8 mouse cellular contexts compared by ENCODE assay signal in genomic region chr2:151866487-151866886, GRCm38 (mm10). TPM values are rescaled to one million over a fixed set of nuclear protein-coding genes. Genes with fewer than 3 reads are reported as not detected.
DNase-seq lines count a peak whose midpoint lies in the region; ATAC-seq and TF ChIP-seq lines count a peak whose summit lies in the region.

No protein-coding gene starts in this region.

- TF ChIP-seq POLR2A in bone marrow, adult 2 months (IDR thresholded peaks at IDR 0.05; ENCODE audit: borderline replicate concordance, control insufficient read depth, low read depth, low read length) = no peak

- 30% methylated on average over 4 of the region's 4 CpGs for WGBS in bone marrow, adult 2 months
- 56% methylated on average over 4 of the region's 4 CpGs for WGBS in forebrain, embryonic 11.5 days
- 43% methylated on average over 4 of the region's 4 CpGs for WGBS in neural tube, embryonic 11.5 days

- intact Hi-C loops in heart, postnatal 10 days (cut with DNase I) = loop anchor here (2.0 to 10.0 kb wide), 2 partner anchors 118 to 372 kb away; partner anchors contain the start of gene Nsfl1c
- intact Hi-C loops in left cerebral cortex, postnatal 25 days (cut with DNase I) = loop anchor here (1.0 kb wide), 2 partner anchors 118 to 372 kb away; partner anchors contain the start of gene Nsfl1c

- H3K27me3 ChIP-seq in forebrain, embryonic 11.5 days (ENCODE audit: control insufficient read depth, insufficient read depth, low read length) = no peaks in the 10 kb centered on the region
- H3K27me3 ChIP-seq in neural tube, embryonic 11.5 days (ENCODE audit: control insufficient read depth, insufficient read depth, low read length) = no peaks in the 10 kb centered on the region

- no peaks in the 10 kb centered on the region for H3K4me1 ChIP-seq in bone marrow, adult 2 months (ENCODE audit: control insufficient read depth, insufficient read depth, low read length)
- H3K4me1 ChIP-seq in forebrain, embryonic 11.5 days (replicated peaks; ENCODE audit: control insufficient read depth, insufficient read depth, low read length) = no peaks in the 10 kb centered on the region
- H3K4me1 ChIP-seq in neural tube, embryonic 11.5 days (ENCODE audit: control insufficient read depth, insufficient read depth, low read length) = no peaks in the 10 kb centered on the region

- peak; percentile 55 to 66 for DNase-seq in heart, postnatal 10 days
- no peak for DNase-seq in heart, adult 9 months (ENCODE audit: low spot score in 2 of 2)
- DNase-seq in forebrain, embryonic 11.5 days (ENCODE audit: low spot score) = peak; percentile 68
- peak; percentile 27 for DNase-seq in kidney, adult 11 months
- DNase-seq in left cerebral cortex, postnatal 25 days (ENCODE audit: low spot score in 2 of 2) = peak; percentile 62 to 85
- peak; percentile 73 for DNase-seq in neural tube, embryonic 11.5 days (ENCODE audit: low spot score)
- DNase-seq in thymus, postnatal 4 days = peak; percentile 74

- H3K27ac ChIP-seq in bone marrow, adult 2 months (ENCODE audit: control insufficient read depth, insufficient read depth, low read depth, low read length, poor library complexity) = no peak overlapping the region
- no peak overlapping the region for H3K27ac ChIP-seq in forebrain, embryonic 11.5 days (ENCODE audit: low read depth, low read length)
- H3K27ac ChIP-seq in neural tube, embryonic 11.5 days (ENCODE audit: low read depth, low read length) = no peak overlapping the region

- no peaks in the 10 kb centered on the region for H3K9me3 ChIP-seq in forebrain, embryonic 11.5 days (ENCODE audit: control insufficient read depth, low read length)
- no peaks in the 10 kb centered on the region for H3K9me3 ChIP-seq in neural tube, embryonic 11.5 days (ENCODE audit: control insufficient read depth, low read length)

- H3K36me3 ChIP-seq in forebrain, embryonic 11.5 days (ENCODE audit: control insufficient read depth, insufficient read depth, low read length) = no peaks in the 10 kb centered on the region
- no peaks in the 10 kb centered on the region for H3K36me3 ChIP-seq in neural tube, embryonic 11.5 days (ENCODE audit: control insufficient read depth, insufficient read depth, low read length)

- peak; percentile 46 for TF ChIP-seq CTCF in bone marrow, adult 2 months (IDR thresholded peaks at IDR 0.05; ENCODE audit: control insufficient read depth, insufficient read depth, low read length)

- H3K4me2 ChIP-seq in forebrain, embryonic 11.5 days (ENCODE audit: low read depth, low read length, severe bottlenecking) = no peak overlapping the region
- H3K4me2 ChIP-seq in neural tube, embryonic 11.5 days (ENCODE audit: low read depth) = no peak overlapping the region

- no peak overlapping the region for H3K9ac ChIP-seq in forebrain, embryonic 11.5 days (ENCODE audit: low read length)
- no peak overlapping the region for H3K9ac ChIP-seq in neural tube, embryonic 11.5 days (ENCODE audit: low read length)

- H3K4me3 ChIP-seq in bone marrow, adult 2 months (replicated peaks; ENCODE audit: control insufficient read depth, low read depth, low read length) = no peak overlapping the region
- H3K4me3 ChIP-seq in forebrain, embryonic 11.5 days (ENCODE audit: low read depth, low read length) = no peak overlapping the region
- H3K4me3 ChIP-seq in neural tube, embryonic 11.5 days (ENCODE audit: low read depth, low read length) = no peak overlapping the region

- ATAC-seq in forebrain, embryonic 11.5 days (replicated peaks; ENCODE audit: low FRiP score) = peak; percentile 66
- peak; percentile 70; the same call in 1 of the 2 replicates for ATAC-seq in neural tube, embryonic 11.5 days (ENCODE audit: insufficient read depth, low FRiP score, low TSS enrichment)

RNA-seq across cellular contexts. Expression of gene Rspo4, which starts 23.8 kb away (rescaled TPM):
- total RNA-seq in heart, postnatal 10 days (2021) = not detected
- polyA plus RNA-seq in bone marrow, adult 2 months (2011; ENCODE audit: insufficient read depth, insufficient read length, low replicate concordance, missing spikeins) = not detected in 2 replicates
- 0.15 TPM in 2 replicates for polyA plus RNA-seq in forebrain, embryonic 11.5 days (2014; fragmentation: Nextera tagmentation; extraction: Ambion mirVana)
- total RNA-seq in left cerebral cortex, postnatal 25 days (2021) = under 1 TPM in 1 of 2 experiments, not detected in 1; 0.14 TPM
- polyA plus RNA-seq in neural tube, embryonic 11.5 days (2014; fragmentation: Nextera tagmentation; extraction: Ambion mirVana) = 0.28 and 0.62 TPM in 2 replicates

RNA-seq across cellular contexts. Expression of gene Angpt4, which starts 44.5 kb away (rescaled TPM):
- under 1 TPM; 0.10 to 0.22 TPM for total RNA-seq in heart, postnatal 10 days (2021)
- polyA plus RNA-seq in bone marrow, adult 2 months (2011; ENCODE audit: insufficient read depth, insufficient read length, low replicate concordance, missing spikeins) = 1.5 and 2.1 TPM in 2 replicates
- polyA plus RNA-seq in forebrain, embryonic 11.5 days (2014; fragmentation: Nextera tagmentation; extraction: Ambion mirVana) = not detected in 2 replicates
- under 1 TPM; 0.14 to 0.37 TPM for total RNA-seq in left cerebral cortex, postnatal 25 days (2021)
- 0.23 and 0.34 TPM in 2 replicates for polyA plus RNA-seq in neural tube, embryonic 11.5 days (2014; fragmentation: Nextera tagmentation; extraction: Ambion mirVana)

Comparison
In these comparisons a context has a peak if more than half of its experiments do, and no peak if none do; other contexts are left out.
1. DNase-seq: peak in heart, postnatal 10 days (2 of 2), forebrain, embryonic 11.5 days (single experiment), kidney, adult 11 months (single experiment), left cerebral cortex, postnatal 25 days (2 of 2), neural tube, embryonic 11.5 days (single experiment) and thymus, postnatal 4 days (single experiment); none in heart, adult 9 months (0 of 2).